Comparison of ENCODE assay signal across 8 mouse cellular contexts in the genomic region with DNA sequence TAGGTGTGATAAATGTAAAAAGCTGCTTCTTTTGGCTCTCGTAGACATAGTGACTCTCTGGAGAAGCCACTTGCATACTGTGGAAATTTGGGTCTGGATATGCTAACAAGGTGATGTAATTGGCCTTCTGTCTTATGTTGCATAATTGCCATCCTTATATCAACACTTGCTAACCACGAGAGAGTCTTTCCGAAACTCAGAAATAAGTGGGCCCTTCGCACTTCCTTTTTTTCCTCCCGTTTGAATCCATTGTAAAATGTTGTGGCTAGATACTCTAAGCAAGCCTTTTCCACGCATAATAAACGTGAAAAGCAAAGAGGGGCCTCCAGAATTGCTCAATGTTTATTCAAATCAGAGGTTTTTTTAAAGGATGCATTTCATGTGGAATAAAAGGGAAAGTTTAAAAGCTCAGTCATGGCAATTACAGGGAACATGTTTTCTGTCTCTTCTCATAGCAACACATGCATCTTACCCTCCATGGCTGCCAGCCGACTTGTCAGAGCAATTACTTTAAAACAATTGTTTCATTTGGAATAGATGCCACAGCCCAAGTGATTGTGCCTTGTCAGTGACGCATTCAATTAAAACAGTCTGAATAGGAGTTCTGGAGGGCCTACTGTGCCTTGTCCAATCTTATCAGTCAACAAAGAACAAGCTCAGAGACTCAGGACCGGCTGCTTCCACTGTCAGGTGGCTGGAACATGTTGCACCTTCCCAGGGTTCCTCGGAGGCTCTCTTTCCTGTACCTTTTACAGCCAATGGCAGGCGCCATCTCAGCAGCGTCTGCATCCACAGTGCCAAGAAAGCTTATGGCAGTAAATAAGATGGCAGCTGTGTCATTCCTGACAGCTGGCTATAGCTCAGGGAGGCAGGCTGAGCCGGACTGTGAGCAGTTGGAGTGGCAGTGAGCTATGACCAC.
DNase-seq lines count a peak whose midpoint lies in the region; ATAC-seq and TF ChIP-seq lines count a peak whose summit lies in the region.
"Had no signal": no experiment of that assay in that cellular context is flagged by ENCODE, and none has a peak within 500 bp of the region (broad histone marks: within the 10 kb centered on the region; RNA-seq: fewer than 3 reads in every experiment).

No protein-coding gene starts in this region.

- peak overlapping the region; percentile 24; the same call in 1 of the 2 replicates for H3K4me2 ChIP-seq in hindbrain, embryonic 12.5 days (replicated peaks)

- no peak overlapping the region for H3K4me3 ChIP-seq in hindbrain, embryonic 12.5 days

- no peaks in the 10 kb centered on the region for H3K27me3 ChIP-seq in hindbrain, embryonic 12.5 days

- TF ChIP-seq POLR2A in brain, embryonic 14.5 days (IDR thresholded peaks at IDR 0.05; ENCODE audit: borderline replicate concordance, extremely low read depth, insufficient read depth, insufficient read length, poor library complexity, severe bottlenecking) = no peak

- DNase-seq in brain, embryonic 14.5 days (ENCODE audit: low read depth) = peak; percentile 96
- DNase-seq in cerebellum, adult 9-11 months = peak; percentile 96
- no peak for DNase-seq in testis, postnatal 14 days (ENCODE audit: low spot score)
- no peak for DNase-seq in spleen, postnatal 14 days (ENCODE audit: low spot score in 2 of 2)
- no peak for DNase-seq in B cell, adult 2 months
- DNase-seq: kidney, postnatal 36 days had no signal

- no peaks in the 10 kb centered on the region for H3K36me3 ChIP-seq in hindbrain, embryonic 12.5 days

- H3K27ac ChIP-seq in hindbrain, embryonic 12.5 days = peak overlapping the region; percentile 44; the same call in 1 of the 2 replicates

- H3K9me3 ChIP-seq in hindbrain, embryonic 12.5 days (replicated peaks) = no peaks in the 10 kb centered on the region

- ATAC-seq in hindbrain, embryonic 12.5 days (ENCODE audit: low FRiP score) = peak; percentile 93
- ATAC-seq in monocyte, adult 5-6 weeks (replicated peaks; ENCODE audit: insufficient number of reproducible peaks, low FRiP score, low TSS enrichment, poor library complexity, severe bottlenecking) = 0 out of 2 replicates have a peak, but pooled peaks have one; percentile 50

- H3K9ac ChIP-seq in hindbrain, embryonic 12.5 days = no peak overlapping the region

- H3K4me1 ChIP-seq in hindbrain, embryonic 12.5 days = peaks cover 10% of the 10 kb centered on the region

- 32% methylated on average over 14 of the region's 14 CpGs for WGBS in hindbrain, embryonic 12.5 days

- TF ChIP-seq CTCF in brain, embryonic 14.5 days (IDR thresholded peaks at IDR 0.05; ENCODE audit: borderline replicate concordance, extremely low read depth, insufficient read depth, insufficient read length) = no peak

Comparison
In these comparisons a context has a peak if more than half of its experiments do, and no peak if none do; other contexts are left out.
1. DNase-seq: peak in brain, embryonic 14.5 days (single experiment) and cerebellum, adult 9-11 months (single experiment); none in testis, postnatal 14 days (single experiment), spleen, postnatal 14 days (0 of 2) and B cell, adult 2 months (0 of 2).